Mouse (Mus musculus) liver, adult 2 months (tissue): ENCODE results near the gene Adamtsl1. TPM values are rescaled to one million over a fixed set of nuclear protein-coding genes. Genes with fewer than 3 reads are reported as not detected.
A peak's percentile ranks its signal among the peaks of the same experiment; 100 is the strongest.

Experiments used
- DNase-seq: peaks from one replicate; pipeline ENCODE4 v3.0.0-alpha.2; 2011; ENCODE audit warnings: low read depth, low spot score; ENCODE audit errors: extremely low read depth
- H3K27ac ChIP-seq: fragments of 200-500 bp; replicated peaks from 2 replicates; pipeline ENCODE4 v1.5.1; 2012; ENCODE audit warnings: low read depth, mild to moderate bottlenecking, control low read depth, inconsistent platforms, low read length; ENCODE audit not compliant: insufficient read depth
- H3K27me3 ChIP-seq: fragments of 200-500 bp; 2 replicates; pipeline ENCODE4 v1.6.1; 2012; ENCODE audit warnings: mild to moderate bottlenecking, moderate library complexity, low read length, inconsistent platforms; ENCODE audit not compliant: control insufficient read depth, insufficient read depth
- H3K36me3 ChIP-seq: fragments of 200-500 bp; 2 replicates; pipeline ENCODE4 v1.6.1; 2012; ENCODE audit warnings: low read length, inconsistent platforms; ENCODE audit not compliant: control insufficient read depth, insufficient read depth
- H3K4me1 ChIP-seq: fragments of 200-500 bp; 2 replicates; pipeline ENCODE4 v1.6.1; 2011; ENCODE audit warnings: low read length; ENCODE audit not compliant: control insufficient read depth, insufficient read depth
- H3K4me3 ChIP-seq: fragments of 200-500 bp; 2 replicates; pipeline ENCODE4 v1.5.1; 2011; ENCODE audit warnings: low read depth, mild to moderate bottlenecking, control low read depth, low read length, moderate library complexity; ENCODE audit not compliant: insufficient read depth
- H3K79me2 ChIP-seq: fragments of 200-500 bp; 2 replicates; pipeline ENCODE4 v1.6.1; 2012; ENCODE audit warnings: inconsistent platforms, mild to moderate bottlenecking, low read length, moderate library complexity; ENCODE audit not compliant: control insufficient read depth, insufficient read depth
- H3K9ac ChIP-seq: fragments of 200-500 bp; 2 replicates; pipeline ENCODE4 v1.6.1; 2012; ENCODE audit warnings: low read depth, mild to moderate bottlenecking, control low read depth, inconsistent platforms, low read length
- CTCF ChIP-seq: fragments of 200-500 bp; IDR thresholded peaks from 2 replicates; pipeline ENCODE4 v1.5.1; 2011; ENCODE audit warnings: low read depth, low read length, control low read depth
- POLR2A ChIP-seq: fragments of 200-500 bp; IDR thresholded peaks from 2 replicates; pipeline ENCODE4 v1.6.1; 2011; ENCODE audit warnings: low read length, control low read depth; ENCODE audit not compliant: insufficient read depth; ENCODE audit errors: extremely low read depth
- WGBS: fragments of 180-500 bp; shearing (Covaris S2); methylation state at CpG from one replicate; pipeline ENCODE4 v1.1.7; 2018; 5-methylcytosine and 5-hydroxymethylcytosine counted together
- polyA plus RNA-seq: library from polyadenylated mRNA; depleted of rRNA; stranded (reverse); fragments of >200 nt; gene quantifications from 2 replicates; pipeline ENCODE4 v1.2.3, GENCODE M21; 2012
- total RNA-seq: library from RNA; depleted of rRNA; stranded (reverse); fragments of >200 nt; gene quantifications from 2 replicates; pipeline ENCODE4 v1.2.3, GENCODE M21; 2014

Gene Adamtsl1
- total and polyA plus RNA-seq, 2 experiments: 0.61 to 0.65 TPM

GRCm38 (mm10) chr4:85762684-85763083 is 248.7 kb downstream of the Adamtsl1 start:
- 91% methylated on average over 3 of the region's 3 CpGs for WGBS
- H3K4me1 ChIP-seq: no peaks in the 10 kb centered on the region
- no peaks in the 10 kb centered on the region for H3K27me3 ChIP-seq
- no peaks in the 10 kb centered on the region for H3K79me2 ChIP-seq
- no peak for DNase-seq
- no peak overlapping the region for H3K4me3 ChIP-seq
- H3K9ac ChIP-seq: no peak overlapping the region
- no peak for TF ChIP-seq CTCF
- no peak for TF ChIP-seq POLR2A
- H3K36me3 ChIP-seq: no peaks in the 10 kb centered on the region
- no peak overlapping the region for H3K27ac ChIP-seq

GRCm38 (mm10) chr4:85763161-85764014 is 249.4 kb downstream of the Adamtsl1 start:
- no peak overlapping the region for H3K9ac ChIP-seq
- TF ChIP-seq POLR2A (no peak), CTCF (no peak)
- WGBS: 85% methylated on average over 5 of the region's 5 CpGs
- no peak overlapping the region for H3K4me3 ChIP-seq
- H3K36me3 ChIP-seq: no peaks in the 10 kb centered on the region
- peaks cover 1% of the 10 kb centered on the region; the same call in 1 of the 2 replicates for H3K4me1 ChIP-seq
- H3K79me2 ChIP-seq: no peaks in the 10 kb centered on the region
- no peak for DNase-seq
- no peak overlapping the region for H3K27ac ChIP-seq
- H3K27me3 ChIP-seq: no peaks in the 10 kb centered on the region

- TF ChIP-seq POLR2A (no peak), CTCF (no peak)
- 80% methylated on average over 14 of the region's 14 CpGs for WGBS
- Histone ChIP-seq H3K79me2 (no peaks in the 10 kb centered on the region), H3K4me3 (no peak overlapping the region), H3K27ac (no peak overlapping the region), H3K36me3 (no peaks in the 10 kb centered on the region), H3K4me1 (peaks cover 1% of the 10 kb centered on the region; the same call in 1 of the 2 replicates), H3K9ac (no peak overlapping the region), H3K27me3 (no peaks in the 10 kb centered on the region)
- DNase-seq: no peak
These were observed 250.1 kb downstream of the Adamtsl1 start for GRCm38 (mm10) chr4:85764015-85764450.

GRCm38 (mm10) chr4:85764476-85764875 is 250.5 kb downstream of the Adamtsl1 start:
- H3K79me2 ChIP-seq: no peaks in the 10 kb centered on the region
- TF ChIP-seq CTCF (no peak), POLR2A (no peak)
- peaks cover 1% of the 10 kb centered on the region; the same call in 1 of the 2 replicates for H3K4me1 ChIP-seq
- WGBS: 64% methylated on average over 3 of the region's 3 CpGs
- no peaks in the 10 kb centered on the region for H3K36me3 ChIP-seq
- no peak overlapping the region for H3K27ac ChIP-seq
- DNase-seq: no peak
- no peak overlapping the region for H3K4me3 ChIP-seq
- H3K9ac ChIP-seq: no peak overlapping the region
- no peaks in the 10 kb centered on the region for H3K27me3 ChIP-seq

DNA sequence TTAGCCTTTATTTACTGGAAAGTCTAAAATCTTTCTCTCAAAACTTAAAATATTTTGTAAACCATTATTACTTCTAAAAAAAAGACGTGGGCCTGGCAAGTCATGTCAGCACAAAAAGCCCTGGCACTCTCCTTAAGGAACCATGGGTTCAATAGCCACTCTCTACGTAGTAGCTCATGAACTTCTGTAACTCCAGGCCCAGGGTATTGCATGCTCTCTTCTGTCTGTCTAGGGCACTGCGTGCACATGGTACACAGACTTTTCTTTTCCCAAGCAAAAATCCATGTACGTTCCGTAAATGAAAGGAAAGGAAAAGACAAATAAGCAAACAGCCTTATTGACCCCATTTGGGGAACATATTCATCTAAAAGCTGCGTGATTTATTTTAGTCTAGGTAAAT is 253.7 kb downstream of the Adamtsl1 start:
- Histone ChIP-seq H3K79me2 (no peaks in the 10 kb centered on the region), H3K27ac (no peak overlapping the region)
- TF ChIP-seq CTCF (no peak), POLR2A (no peak)

DNA sequence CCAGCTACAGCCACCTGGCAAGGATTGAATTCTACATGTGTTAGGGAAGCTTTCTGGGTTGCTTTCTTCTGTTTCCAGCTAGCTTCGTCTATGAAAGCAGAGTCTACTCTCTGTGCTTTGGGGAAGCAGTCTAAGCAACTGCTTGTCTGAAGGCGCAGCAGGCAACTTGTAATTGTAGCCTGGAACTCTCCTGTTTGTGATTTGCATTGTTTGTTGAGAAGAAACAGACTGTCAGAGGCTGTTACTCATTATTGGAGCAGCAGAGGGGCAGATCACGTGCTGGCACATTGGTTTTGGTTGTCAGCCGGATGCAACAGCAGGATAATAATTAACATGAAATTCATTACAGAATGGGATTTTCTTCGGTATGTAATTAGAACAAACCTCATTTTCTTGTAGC is 254.1 kb downstream of the Adamtsl1 start:
- Histone ChIP-seq H3K79me2 (no peaks in the 10 kb centered on the region), H3K27ac (no peak overlapping the region), H3K4me3 (no peak overlapping the region), H3K36me3 (no peaks in the 10 kb centered on the region), H3K9ac (no peak overlapping the region), H3K27me3 (no peaks in the 10 kb centered on the region), H3K4me1 (peaks cover 1% of the 10 kb centered on the region; the same call in 1 of the 2 replicates)
- no peak for TF ChIP-seq POLR2A
- TF ChIP-seq CTCF: no peak
- DNase-seq: peak; percentile 29
- 20% methylated on average over 5 of the region's 5 CpGs for WGBS

More for the DNA sequence above, 253.7 kb downstream of the Adamtsl1 start:
- Histone ChIP-seq H3K27me3 (no peaks in the 10 kb centered on the region), H3K4me1 (peaks cover 1% of the 10 kb centered on the region; the same call in 1 of the 2 replicates), H3K36me3 (no peaks in the 10 kb centered on the region), H3K9ac (no peak overlapping the region), H3K4me3 (no peak overlapping the region)
- 26% methylated on average over 6 of the region's 6 CpGs for WGBS
- DNase-seq: peak; percentile 18
